Mouse (Mus musculus): ENCODE measurements around the gene Rsrp1. TPM values are rescaled to one million over a fixed set of nuclear protein-coding genes. Genes with fewer than 3 reads are reported as not detected.
"Not testable (repeated sequence)": the region's sequence is repeated elsewhere in the genome, so short reads cannot be mapped to it uniquely, and the experiment has no call there.

Rsrp1 gene
- polyA plus RNA-seq, 1 experiment from 2014 or later, result 390 TPM

GRCm38 (mm10) chr4:134897256-134897655, 26.1 kb upstream of the Rsrp1 start:
- no peaks in the 10 kb centered on the region for H3K9me3 ChIP-seq (ENCODE audit: control insufficient read depth, low read length)
- no peak overlapping the region for H3K27ac ChIP-seq (ENCODE audit: low read depth, low read length)
- no peak overlapping the region for H3K4me3 ChIP-seq (ENCODE audit: low read depth, low read length)
- H3K27me3 ChIP-seq (replicated peaks; ENCODE audit: control insufficient read depth, insufficient read depth, low read length), result no peaks in the 10 kb centered on the region
- no peak for DNase-seq (ENCODE audit: low spot score)
- WGBS, result 86% methylated on average over 6 of the region's 6 CpGs
- H3K36me3 ChIP-seq (ENCODE audit: control insufficient read depth, insufficient read depth, low read length), result peaks cover 26% of the 10 kb centered on the region
- H3K4me2 ChIP-seq, result no peak overlapping the region
- no peak overlapping the region for H3K9ac ChIP-seq (ENCODE audit: low read depth, low read length)
- no peak; the same call in 1 of the 2 replicates for ATAC-seq (replicated peaks; ENCODE audit: low FRiP score)
- no peaks in the 10 kb centered on the region for H3K4me1 ChIP-seq (replicated peaks; ENCODE audit: control insufficient read depth, insufficient read depth, low read length)

- 90% methylated on average over 8 of the region's 8 CpGs for WGBS
- no peaks in the 10 kb centered on the region for H3K4me1 ChIP-seq (replicated peaks; ENCODE audit: control insufficient read depth, insufficient read depth, low read length)
- no peak overlapping the region for H3K27ac ChIP-seq (ENCODE audit: low read depth, low read length)
- H3K9me3 ChIP-seq (ENCODE audit: control insufficient read depth, low read length), result no peaks in the 10 kb centered on the region
- H3K9ac ChIP-seq (ENCODE audit: low read depth, low read length), result no peak overlapping the region
- H3K4me2 ChIP-seq, result no peak overlapping the region
- H3K4me3 ChIP-seq (ENCODE audit: low read depth, low read length), result no peak overlapping the region
- no peak for DNase-seq (ENCODE audit: low spot score)
- H3K36me3 ChIP-seq (ENCODE audit: control insufficient read depth, insufficient read depth, low read length), result peaks cover 40% of the 10 kb centered on the region
- H3K27me3 ChIP-seq (replicated peaks; ENCODE audit: control insufficient read depth, insufficient read depth, low read length), result no peaks in the 10 kb centered on the region
- no peak for ATAC-seq (replicated peaks; ENCODE audit: low FRiP score)
Observed at GRCm38 (mm10) chr4:134901126-134901525, 22.3 kb upstream of the Rsrp1 start.

GRCm38 (mm10) chr4:134903046-134903445, 20.3 kb upstream of the Rsrp1 start:
- ATAC-seq (replicated peaks; ENCODE audit: low FRiP score), result no peak
- no peak overlapping the region for H3K9ac ChIP-seq (ENCODE audit: low read depth, low read length)
- H3K36me3 ChIP-seq (ENCODE audit: control insufficient read depth, insufficient read depth, low read length), result peaks cover 39% of the 10 kb centered on the region
- no peaks in the 10 kb centered on the region for H3K27me3 ChIP-seq (replicated peaks; ENCODE audit: control insufficient read depth, insufficient read depth, low read length)
- no peak overlapping the region for H3K27ac ChIP-seq (ENCODE audit: low read depth, low read length)
- H3K4me3 ChIP-seq (ENCODE audit: low read depth, low read length), result no peak overlapping the region
- H3K4me1 ChIP-seq (replicated peaks; ENCODE audit: control insufficient read depth, insufficient read depth, low read length), result no peaks in the 10 kb centered on the region
- WGBS, result 77% methylated on average over 7 of the region's 7 CpGs
- no peak for DNase-seq (ENCODE audit: low spot score)
- H3K4me2 ChIP-seq, result no peak overlapping the region
- no peaks in the 10 kb centered on the region for H3K9me3 ChIP-seq (ENCODE audit: control insufficient read depth, low read length)

GRCm38 (mm10) chr4:134911406-134911805, 12.0 kb upstream of the Rsrp1 start:
- not testable (repeated sequence) for H3K4me3 ChIP-seq (ENCODE audit: low read depth, low read length); H3K4me2 ChIP-seq; H3K27ac ChIP-seq (ENCODE audit: low read depth, low read length); H3K27me3 ChIP-seq (replicated peaks; ENCODE audit: control insufficient read depth, insufficient read depth, low read length); ATAC-seq (replicated peaks; ENCODE audit: low FRiP score); H3K9me3 ChIP-seq (ENCODE audit: control insufficient read depth, low read length); H3K9ac ChIP-seq (ENCODE audit: low read depth, low read length); DNase-seq (ENCODE audit: low spot score)
- 96% methylated on average over 6 of the region's 8 CpGs for WGBS
- Histone ChIP-seq H3K36me3 (ENCODE audit: control insufficient read depth, insufficient read depth, low read length) (peaks cover 32% of the 10 kb centered on the region), H3K4me1 (replicated peaks; ENCODE audit: control insufficient read depth, insufficient read depth, low read length) (peaks cover 14% of the 10 kb centered on the region)

- DNase-seq (ENCODE audit: low spot score) (peak; percentile 63), ATAC-seq (replicated peaks; ENCODE audit: low FRiP score) (no peak)
- no peaks in the 10 kb centered on the region for H3K9me3 ChIP-seq (ENCODE audit: control insufficient read depth, low read length)
- peak overlapping the region; percentile 68 for H3K4me2 ChIP-seq
- H3K4me3 ChIP-seq (ENCODE audit: low read depth, low read length), result peak overlapping the region; percentile 93
- 0 out of 2 replicates have a peak overlapping the region, but pooled peaks have one; percentile 25 for H3K9ac ChIP-seq (ENCODE audit: low read depth, low read length)
- H3K4me1 ChIP-seq (replicated peaks; ENCODE audit: control insufficient read depth, insufficient read depth, low read length), result peaks cover 29% of the 10 kb centered on the region
- no peak overlapping the region for H3K27ac ChIP-seq (ENCODE audit: low read depth, low read length)
- WGBS, result 28% methylated on average over 3 of the region's 3 CpGs
- H3K36me3 ChIP-seq (ENCODE audit: control insufficient read depth, insufficient read depth, low read length), result peaks cover 19% of the 10 kb centered on the region
- H3K27me3 ChIP-seq (replicated peaks; ENCODE audit: control insufficient read depth, insufficient read depth, low read length), result no peaks in the 10 kb centered on the region
Observed at GRCm38 (mm10) chr4:134913413-134913812, 10.0 kb upstream of the Rsrp1 start.

GRCm38 (mm10) chr4:134914122-134914863, 9.1 kb upstream of the Rsrp1 start:
- H3K4me1 ChIP-seq (replicated peaks; ENCODE audit: control insufficient read depth, insufficient read depth, low read length), result peaks cover 32% of the 10 kb centered on the region
- peak overlapping the region; percentile 93 for H3K4me3 ChIP-seq (ENCODE audit: low read depth, low read length)
- peak overlapping the region; percentile 93 for H3K9ac ChIP-seq (ENCODE audit: low read depth, low read length)
- no peaks in the 10 kb centered on the region for H3K9me3 ChIP-seq (ENCODE audit: control insufficient read depth, low read length)
- H3K27ac ChIP-seq (ENCODE audit: low read depth, low read length), result peak overlapping the region; percentile 99
- H3K4me2 ChIP-seq, result peak overlapping the region; percentile 68
- no peaks in the 10 kb centered on the region for H3K27me3 ChIP-seq (replicated peaks; ENCODE audit: control insufficient read depth, insufficient read depth, low read length)
- WGBS, result 2% methylated on average over 43 of the region's 43 CpGs
- no peak for DNase-seq (ENCODE audit: low spot score)
- peaks cover 10% of the 10 kb centered on the region for H3K36me3 ChIP-seq (ENCODE audit: control insufficient read depth, insufficient read depth, low read length)
- peak; percentile 70 for ATAC-seq (replicated peaks; ENCODE audit: low FRiP score)

- H3K27ac ChIP-seq (ENCODE audit: low read depth, low read length), result peak within 1 kb of the TSS; percentile 99
- no peaks in the 10 kb centered on the region for H3K27me3 ChIP-seq (replicated peaks; ENCODE audit: control insufficient read depth, insufficient read depth, low read length)
- peak within 1 kb of the TSS; percentile 93 for H3K4me3 ChIP-seq (ENCODE audit: low read depth, low read length)
- WGBS, result 1% methylated on average over 25 of the region's 25 CpGs
- peak; percentile 93 for DNase-seq (ENCODE audit: low spot score)
- ATAC-seq (replicated peaks; ENCODE audit: low FRiP score), result peak; percentile 91
- H3K9me3 ChIP-seq (ENCODE audit: control insufficient read depth, low read length), result no peaks in the 10 kb centered on the region
- peaks cover 33% of the 10 kb centered on the region for H3K4me1 ChIP-seq (replicated peaks; ENCODE audit: control insufficient read depth, insufficient read depth, low read length)
- peak within 1 kb of the TSS; percentile 68 for H3K4me2 ChIP-seq
- H3K9ac ChIP-seq (ENCODE audit: low read depth, low read length), result peak within 1 kb of the TSS; percentile 93
- H3K36me3 ChIP-seq (ENCODE audit: control insufficient read depth, insufficient read depth, low read length), result peaks cover 8% of the 10 kb centered on the region; the same call in 1 of the 2 replicates
Observed at GRCm38 (mm10) chr4:134914864-134915209, 8.6 kb upstream of the Rsrp1 start, which contains the start of gene Tmem50a. TSS of gene Tmem50a (minus strand) at chr4:134915024.

- H3K9ac ChIP-seq (ENCODE audit: low read depth, low read length), result peak overlapping the region; percentile 93
- H3K27me3 ChIP-seq (replicated peaks; ENCODE audit: control insufficient read depth, insufficient read depth, low read length), result no peaks in the 10 kb centered on the region
- peaks cover 36% of the 10 kb centered on the region for H3K4me1 ChIP-seq (replicated peaks; ENCODE audit: control insufficient read depth, insufficient read depth, low read length)
- peak overlapping the region; percentile 68 for H3K4me2 ChIP-seq
- WGBS, result 60% methylated on average over 14 of the region's 14 CpGs
- H3K27ac ChIP-seq (ENCODE audit: low read depth, low read length), result peak overlapping the region; percentile 99
- DNase-seq (ENCODE audit: low spot score) (no peak), ATAC-seq (replicated peaks; ENCODE audit: low FRiP score) (no peak)
- H3K9me3 ChIP-seq (ENCODE audit: control insufficient read depth, low read length), result no peaks in the 10 kb centered on the region
- H3K36me3 ChIP-seq (ENCODE audit: control insufficient read depth, insufficient read depth, low read length), result peaks cover 8% of the 10 kb centered on the region; the same call in 1 of the 2 replicates
- H3K4me3 ChIP-seq (ENCODE audit: low read depth, low read length), result peak overlapping the region; percentile 93
Observed at GRCm38 (mm10) chr4:134915223-134916050, 8.0 kb upstream of the Rsrp1 start.

Measured in liver, embryonic 11.5 days (tissue).